Mouse (Mus musculus): ENCODE data around the gene Abcb8. TPM values are rescaled to one million over a fixed set of nuclear protein-coding genes. Genes with fewer than 3 reads are reported as not detected.
"Not testable (repeated sequence)": the region's sequence is repeated elsewhere in the genome, so short reads cannot be mapped to it uniquely, and the experiment has no call there.

The Abcb8 gene
- total RNA-seq, 1 experiment from 2014 or later = 7.6 TPM

DNA sequence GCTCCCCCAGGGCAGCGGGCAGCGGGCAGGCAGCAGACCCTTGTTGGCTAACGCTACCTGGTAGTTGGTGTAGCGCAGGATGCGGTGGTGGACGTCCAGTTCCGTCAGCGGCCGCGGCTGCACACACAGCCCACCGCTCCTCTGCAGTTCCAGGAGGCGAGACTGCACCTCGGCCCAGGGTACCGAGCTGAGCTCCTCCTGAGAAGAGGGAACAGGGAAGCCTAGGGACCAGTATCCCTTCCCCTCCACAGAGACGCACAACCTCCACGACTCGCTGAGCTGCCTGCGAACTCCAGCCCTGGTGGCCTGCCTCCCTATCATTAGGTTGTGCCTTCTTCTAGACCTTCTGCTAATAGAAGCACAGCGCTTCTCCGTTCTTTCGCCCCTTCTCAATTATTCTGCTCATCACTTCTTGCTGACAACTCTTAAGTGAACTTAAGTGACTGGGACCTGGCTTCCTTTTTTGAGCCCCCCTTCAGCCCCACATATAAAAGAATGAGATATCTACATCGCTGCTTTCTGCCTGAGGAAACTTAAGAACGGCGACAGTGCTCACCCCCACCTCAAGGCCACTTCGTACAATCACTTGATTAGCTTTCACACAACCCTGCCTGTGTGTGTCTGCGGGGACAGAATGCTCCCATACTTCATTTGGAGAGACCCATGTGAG lies 5.1 kb upstream of the Abcb8 start:
- ATAC-seq (replicated peaks; ENCODE audit: insufficient number of reproducible peaks, low FRiP score, low TSS enrichment, poor library complexity, severe bottlenecking) = no peak

- peak; percentile 53 for ATAC-seq (replicated peaks; ENCODE audit: insufficient number of reproducible peaks, low FRiP score, low TSS enrichment, poor library complexity, severe bottlenecking)
Measured at GRCm38 (mm10) chr5:24389011-24389657, 4.3 kb upstream of the Abcb8 start.

DNA sequence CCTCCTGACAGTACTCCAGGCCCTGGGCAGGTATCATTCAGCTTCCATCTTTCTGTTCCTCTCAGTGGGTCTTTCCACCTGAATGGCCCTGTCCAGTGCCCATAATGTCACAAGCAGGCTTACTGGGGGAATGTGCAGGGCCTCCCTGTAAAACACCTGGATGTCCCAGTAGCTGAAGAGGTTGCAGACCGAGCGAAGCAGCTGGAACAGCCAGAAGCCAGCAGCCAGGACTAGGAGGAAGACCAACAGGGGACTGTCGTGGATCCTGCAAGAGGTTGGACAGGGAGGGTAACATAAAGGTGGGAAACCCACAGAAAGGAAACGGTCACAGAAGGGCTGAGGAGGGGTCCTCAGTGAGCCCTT lies 3.8 kb upstream of the Abcb8 start:
- no peak for ATAC-seq (replicated peaks; ENCODE audit: insufficient number of reproducible peaks, low FRiP score, low TSS enrichment, poor library complexity, severe bottlenecking)

DNA sequence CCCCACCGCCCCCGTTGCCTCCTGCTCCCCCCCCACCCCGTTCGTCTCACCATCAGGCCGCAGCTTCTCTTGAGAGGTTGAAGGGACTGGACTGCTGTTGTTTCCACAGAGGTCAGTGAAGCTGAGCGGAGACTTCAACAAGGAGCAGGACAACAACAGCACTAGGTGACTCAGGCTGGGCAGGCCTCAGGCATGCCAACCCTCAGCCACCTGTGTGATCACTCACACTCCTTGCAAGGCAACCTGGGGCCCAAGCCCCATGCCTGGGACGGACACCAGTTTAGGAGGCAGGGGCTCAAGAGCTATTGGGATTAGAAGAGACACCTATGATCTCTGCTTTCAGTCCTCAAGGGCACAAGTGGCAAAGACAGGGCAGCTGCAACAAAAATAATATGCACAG lies 1.6 kb upstream of the Abcb8 start, which contains the start of gene Atg9b:
Gene Atg9b, minus strand, starts transcription at position 280 of the 400 bp plus-strand sequence.
- no peak for ATAC-seq (replicated peaks; ENCODE audit: insufficient number of reproducible peaks, low FRiP score, low TSS enrichment, poor library complexity, severe bottlenecking)

DNA sequence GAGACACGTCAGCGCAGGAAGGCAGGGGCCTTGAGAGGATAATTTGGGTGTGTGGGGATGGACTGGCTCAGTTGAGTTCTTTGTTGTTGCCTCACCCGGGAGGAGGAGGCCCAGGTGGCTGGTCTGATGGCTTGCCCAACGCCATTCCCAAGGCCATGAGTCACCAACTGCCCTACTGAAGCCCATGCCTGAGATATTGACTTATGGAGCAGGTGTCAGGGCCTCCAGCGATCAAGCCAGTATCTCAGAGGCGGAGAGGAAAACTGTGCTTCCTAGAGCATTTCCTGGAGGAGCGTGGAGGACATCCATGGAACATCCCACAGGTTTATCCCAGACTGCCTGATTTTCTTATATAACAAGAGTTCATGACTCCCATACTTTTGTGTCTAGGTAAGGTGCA lies 739 bp upstream of the Abcb8 start:
- ATAC-seq (replicated peaks; ENCODE audit: insufficient number of reproducible peaks, low FRiP score, low TSS enrichment, poor library complexity, severe bottlenecking) = no peak

DNA sequence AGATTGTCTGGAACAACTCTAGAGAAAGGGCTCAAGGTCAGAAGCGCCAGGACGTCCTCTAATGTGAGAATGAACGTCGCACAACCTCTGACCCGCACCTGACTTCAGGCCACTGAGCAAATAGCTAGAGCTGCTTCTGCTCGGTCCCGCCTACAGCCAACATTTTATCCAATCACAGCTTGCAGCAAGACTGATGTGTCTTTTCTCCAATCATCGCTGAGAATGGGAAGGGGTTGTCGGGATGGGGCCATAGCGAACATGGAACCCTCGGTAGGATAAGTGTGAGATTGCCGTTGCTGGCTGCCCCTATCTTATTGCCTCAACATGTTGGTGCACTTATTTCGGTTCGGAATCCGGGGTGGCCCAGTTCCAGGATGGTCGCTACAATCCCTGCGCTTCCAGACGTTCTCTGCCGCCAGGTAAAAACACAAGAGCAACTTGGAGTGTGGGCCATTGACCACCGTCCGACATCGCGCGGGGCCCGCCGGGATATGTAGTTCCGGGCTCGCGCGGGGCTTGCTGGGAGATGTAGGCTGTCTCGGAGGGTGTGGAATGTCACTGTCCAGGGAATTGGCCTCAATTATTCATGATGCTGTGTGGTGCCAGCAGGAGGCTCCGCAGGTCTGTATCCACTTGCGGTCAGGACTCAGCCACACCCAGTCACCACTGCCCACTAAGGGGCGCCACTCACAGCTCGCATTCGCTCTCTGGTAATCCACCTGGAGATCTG lies 867 bp downstream of the Abcb8 start:
- ATAC-seq (replicated peaks; ENCODE audit: insufficient number of reproducible peaks, low FRiP score, low TSS enrichment, poor library complexity, severe bottlenecking) = peak; percentile 86

- ATAC-seq (replicated peaks; ENCODE audit: insufficient number of reproducible peaks, low FRiP score, low TSS enrichment, poor library complexity, severe bottlenecking) = not testable (repeated sequence)
Measured at GRCm38 (mm10) chr5:24396254-24396653, 2.8 kb downstream of the Abcb8 start.

- ATAC-seq (replicated peaks; ENCODE audit: insufficient number of reproducible peaks, low FRiP score, low TSS enrichment, poor library complexity, severe bottlenecking) = no peak
Measured at GRCm38 (mm10) chr5:24399686-24400085, 6.2 kb downstream of the Abcb8 start.

GRCm38 (mm10) chr5:24400362-24400761 lies 6.9 kb downstream of the Abcb8 start:
- ATAC-seq (replicated peaks; ENCODE audit: insufficient number of reproducible peaks, low FRiP score, low TSS enrichment, poor library complexity, severe bottlenecking) = no peak

- ATAC-seq (replicated peaks; ENCODE audit: insufficient number of reproducible peaks, low FRiP score, low TSS enrichment, poor library complexity, severe bottlenecking) = no peak
Measured at GRCm38 (mm10) chr5:24400911-24401605, 7.6 kb downstream of the Abcb8 start.

GRCm38 (mm10) chr5:24401969-24402368 lies 8.5 kb downstream of the Abcb8 start:
- ATAC-seq (replicated peaks; ENCODE audit: insufficient number of reproducible peaks, low FRiP score, low TSS enrichment, poor library complexity, severe bottlenecking) = no peak

DNA sequence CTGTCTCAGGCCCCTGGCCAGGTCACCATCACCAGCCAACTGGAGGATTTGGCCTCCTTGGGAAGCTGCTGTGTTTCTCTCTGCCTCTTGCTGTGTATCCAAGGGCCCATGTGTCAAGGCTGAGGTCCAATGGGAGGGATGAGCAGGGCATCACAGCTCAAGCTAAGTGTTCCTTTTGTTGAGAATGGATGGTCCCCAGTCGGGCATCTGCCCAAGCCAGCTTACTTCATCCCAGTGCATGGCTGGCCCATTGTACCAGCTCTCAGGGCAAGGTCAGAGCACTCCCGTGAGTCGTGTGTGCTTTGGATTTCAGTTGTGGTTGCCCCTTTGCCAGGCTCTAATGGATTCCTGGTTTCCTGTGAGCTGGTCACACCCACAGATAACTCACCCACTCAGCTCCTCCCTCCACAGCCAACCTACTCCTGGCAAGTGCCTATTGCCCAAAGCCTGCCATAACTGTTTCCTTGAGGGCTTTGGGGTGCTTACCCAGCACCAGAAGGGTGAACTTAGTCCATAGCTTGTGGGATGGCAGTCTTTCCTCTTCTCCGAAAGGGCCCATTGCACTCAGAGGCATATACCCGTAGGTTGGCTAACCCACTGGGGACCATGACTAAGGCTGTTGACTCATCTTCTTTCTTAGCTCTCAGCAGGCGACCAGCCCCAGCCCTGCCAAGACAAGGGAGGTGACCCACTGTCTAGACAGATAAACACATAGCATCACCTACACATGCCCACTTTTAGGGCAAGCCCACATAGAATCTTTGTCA lies 11.3 kb downstream of the Abcb8 start:
- ATAC-seq (replicated peaks; ENCODE audit: insufficient number of reproducible peaks, low FRiP score, low TSS enrichment, poor library complexity, severe bottlenecking) = no peak

- no peak for ATAC-seq (replicated peaks; ENCODE audit: insufficient number of reproducible peaks, low FRiP score, low TSS enrichment, poor library complexity, severe bottlenecking)
Measured at GRCm38 (mm10) chr5:24405389-24405876, 12.0 kb downstream of the Abcb8 start.

GRCm38 (mm10) chr5:24408651-24409050 lies 15.2 kb downstream of the Abcb8 start:
- ATAC-seq (replicated peaks; ENCODE audit: insufficient number of reproducible peaks, low FRiP score, low TSS enrichment, poor library complexity, severe bottlenecking) = no peak

GRCm38 (mm10) chr5:24409466-24409865 lies 16.0 kb downstream of the Abcb8 start:
- no peak for ATAC-seq (replicated peaks; ENCODE audit: insufficient number of reproducible peaks, low FRiP score, low TSS enrichment, poor library complexity, severe bottlenecking)

DNA sequence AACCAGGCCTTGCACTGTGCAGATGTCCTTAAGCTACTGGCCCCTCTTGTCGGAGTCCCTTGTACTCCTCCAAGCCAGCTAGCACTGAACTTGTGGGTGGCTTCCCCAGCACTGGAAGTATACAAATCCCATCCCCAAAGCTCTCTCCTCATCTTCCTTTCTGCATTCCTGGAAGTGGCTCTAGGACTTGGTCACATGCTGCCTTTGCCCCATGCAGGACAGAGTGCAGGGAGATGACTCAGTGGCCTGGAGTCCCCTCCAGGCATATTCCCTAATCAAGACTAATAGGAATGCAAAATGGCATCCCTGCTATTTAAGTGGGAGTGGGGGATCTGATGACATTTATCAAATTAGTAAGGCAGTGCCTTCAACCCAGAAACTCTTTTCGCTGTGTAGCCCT lies 18.6 kb downstream of the Abcb8 start:
- ATAC-seq (replicated peaks; ENCODE audit: insufficient number of reproducible peaks, low FRiP score, low TSS enrichment, poor library complexity, severe bottlenecking) = no peak

- no peak for ATAC-seq (replicated peaks; ENCODE audit: insufficient number of reproducible peaks, low FRiP score, low TSS enrichment, poor library complexity, severe bottlenecking)
Measured at GRCm38 (mm10) chr5:24413042-24413693, 19.7 kb downstream of the Abcb8 start, which contains the start of gene Asic3. TSS of gene Asic3 (plus strand) at chr5:24413392.

GRCm38 (mm10) chr5:24413938-24414337 lies 20.5 kb downstream of the Abcb8 start:
- no peak for ATAC-seq (replicated peaks; ENCODE audit: insufficient number of reproducible peaks, low FRiP score, low TSS enrichment, poor library complexity, severe bottlenecking)

Measured in monocyte, adult 5-6 weeks (primary cell).